Mouse (Mus musculus) liver, postnatal 0 days (tissue): Measurements from ENCODE around the gene Fbxw4.

ENCODE experiments used
- CTCF ChIP-seq: sonication (generic); IDR thresholded peaks from 2 replicates; pipeline ENCODE4 v1.5.1; 2016; ENCODE audit warnings: antibody characterized with exemption, low read depth
- EP300 ChIP-seq: IDR thresholded peaks from 2 replicates; pipeline ENCODE4 v1.6.1; 2016; ENCODE audit warnings: antibody characterized with exemption, low read depth, mild to moderate bottlenecking

- TF ChIP-seq CTCF (no peak), EP300 (no peak)
Observed at GRCm38 (mm10) chr19:45622144-45622543, 38.0 kb downstream of the Fbxw4 start.
